Mouse (Mus musculus) embryo, embryonic 9.5 days (tissue): Measurements from ENCODE around the gene Cyp2b10.
"Not testable (repeated sequence)": the region's sequence is repeated elsewhere in the genome, so short reads cannot be mapped to it uniquely, and the experiment has no call there.

Source experiments
- DNase-seq: peaks from one replicate; pipeline ENCODE4 v3.0.0-alpha.2; 2017; ENCODE audit errors: extremely low spot score

Cyp2b10 gene

DNA sequence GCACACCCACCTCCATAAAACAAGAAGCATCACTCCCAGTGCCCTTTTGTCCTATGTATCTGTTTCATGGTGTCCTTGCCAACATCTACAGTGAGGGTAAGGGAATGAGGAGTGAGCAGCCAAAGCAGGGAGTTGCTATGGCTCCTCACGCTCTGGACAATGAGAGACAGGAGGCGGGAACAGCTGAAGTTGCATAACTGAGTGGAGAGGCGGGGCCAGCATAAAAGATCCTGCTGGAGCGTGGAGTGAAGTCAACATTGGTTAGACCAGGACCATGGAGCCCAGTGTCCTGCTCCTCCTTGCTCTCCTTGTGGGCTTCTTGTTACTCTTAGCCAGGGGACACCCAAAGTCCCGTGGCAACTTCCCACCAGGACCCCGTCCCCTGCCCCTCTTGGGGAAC is at the start of gene Cyp2b10:
TSS of gene Cyp2b10 (plus strand) at position 210 of the 400 bp plus-strand sequence.
- DNase-seq: no peak

DNA sequence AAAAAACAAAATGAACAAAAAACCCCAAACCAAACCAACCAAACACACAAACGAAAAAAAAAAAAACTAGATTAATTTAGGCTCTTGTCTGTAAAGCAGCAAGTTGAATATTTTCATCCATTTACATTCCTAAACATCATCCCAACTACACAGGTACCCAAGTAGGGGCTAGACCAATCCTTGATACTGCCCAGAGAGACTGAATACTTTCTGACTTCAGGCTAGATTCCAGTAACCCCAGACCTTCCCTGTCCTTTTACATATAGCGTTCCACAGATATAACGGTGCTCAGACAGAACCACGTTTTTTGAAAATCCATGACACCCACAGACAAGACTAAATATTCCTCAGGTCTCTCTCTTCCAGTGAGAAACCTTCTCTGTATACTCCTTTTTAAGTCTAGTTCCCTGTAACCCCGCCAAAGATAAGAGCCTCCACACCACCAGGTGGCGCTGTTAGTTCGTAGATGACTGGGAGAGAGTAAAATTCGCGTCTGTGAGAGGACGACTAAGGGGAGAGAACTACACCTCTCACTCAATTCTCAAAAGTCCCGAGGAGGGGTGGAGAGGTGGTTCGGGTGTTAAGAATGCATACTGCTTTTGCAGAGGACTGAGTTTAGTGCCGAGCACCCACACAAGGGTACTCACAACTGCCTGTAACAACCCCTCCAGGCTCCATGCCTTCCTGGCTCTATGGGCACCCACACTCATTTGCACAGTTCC is 49.5 kb upstream of the Cyp2b10 start:
- DNase-seq: peak; percentile 88

DNA sequence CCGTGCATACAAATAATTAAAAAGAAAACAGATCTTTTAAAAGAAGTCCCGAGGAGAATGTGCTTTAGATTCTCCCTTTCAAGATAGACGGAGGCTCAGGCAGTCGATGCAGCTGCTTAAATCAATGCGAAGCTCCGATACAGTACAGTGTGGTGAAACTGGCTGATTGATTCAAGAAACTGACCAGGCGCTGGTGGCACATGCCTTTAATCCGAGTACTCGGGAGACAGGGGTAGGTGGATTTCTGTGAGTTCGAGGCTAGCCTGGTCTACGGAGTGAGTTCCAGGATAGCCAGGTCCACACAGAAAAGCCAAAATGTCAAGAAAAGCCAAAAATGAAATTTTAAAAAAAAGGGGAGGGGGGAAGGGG is 49.0 kb upstream of the Cyp2b10 start:
- no peak for DNase-seq

DNA sequence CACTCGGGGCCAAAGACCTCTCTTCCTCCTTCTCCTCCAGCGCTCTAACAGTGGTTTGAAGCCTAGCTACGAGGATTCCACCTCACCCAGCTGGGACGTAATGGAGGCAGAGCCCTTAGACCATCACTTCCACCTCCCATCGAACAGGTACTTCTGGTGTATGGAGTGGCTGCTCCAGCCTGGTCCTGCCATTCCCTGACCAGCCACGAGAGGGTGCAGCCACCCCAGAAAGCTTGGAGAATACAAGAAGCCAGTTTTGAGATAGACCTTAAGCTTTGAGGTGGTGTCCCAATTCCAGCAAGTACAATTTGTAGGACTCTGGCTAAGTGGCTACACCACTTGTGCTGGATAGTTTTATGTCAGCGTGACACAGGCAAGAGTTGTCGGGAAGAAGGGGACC is 42.3 kb upstream of the Cyp2b10 start:
- DNase-seq: peak; percentile 57

DNA sequence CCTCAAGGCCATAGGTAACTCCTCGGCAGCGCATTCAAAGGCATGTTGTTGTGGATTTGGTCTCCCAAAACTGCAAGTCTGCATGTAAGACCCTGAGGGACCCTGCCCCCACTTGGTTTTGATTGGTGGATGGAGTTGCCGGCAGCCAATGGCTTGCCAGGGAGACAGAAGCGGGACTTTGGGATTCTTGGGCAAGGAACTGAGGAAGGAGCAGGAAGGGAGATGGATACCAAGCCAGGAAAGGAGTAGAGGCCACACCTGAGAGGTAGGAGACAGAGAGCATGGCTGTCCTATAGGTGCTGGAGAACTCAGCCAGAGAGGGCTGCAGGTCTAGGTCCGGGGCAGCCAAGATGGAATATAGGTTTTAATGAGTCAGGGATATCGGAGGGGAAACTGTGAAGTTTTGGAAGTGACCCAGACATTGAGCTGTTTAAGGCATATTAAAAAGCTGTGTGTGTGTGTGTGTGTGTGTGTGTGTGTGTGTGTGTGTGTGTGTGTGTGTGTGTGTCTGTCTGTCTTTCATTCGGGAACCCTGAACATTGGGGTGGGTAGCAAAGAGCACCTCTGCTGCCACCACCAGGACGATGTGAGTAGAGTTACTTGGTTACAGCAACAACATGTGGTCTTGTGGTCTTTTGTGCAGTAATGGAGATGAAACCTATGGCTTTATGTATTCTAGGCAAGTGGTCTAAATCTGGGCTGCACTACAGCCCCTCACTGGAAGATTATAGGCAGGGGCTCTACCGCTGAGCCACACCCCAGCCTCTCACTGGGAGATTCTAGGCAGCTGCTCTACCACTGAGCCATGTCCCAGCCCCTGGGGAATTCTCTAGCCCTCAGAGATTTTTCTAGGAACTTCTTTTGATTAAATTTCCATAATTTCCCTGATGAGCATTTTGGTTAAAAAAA is 37.2 kb upstream of the Cyp2b10 start:
- peak; percentile 61 for DNase-seq

DNA sequence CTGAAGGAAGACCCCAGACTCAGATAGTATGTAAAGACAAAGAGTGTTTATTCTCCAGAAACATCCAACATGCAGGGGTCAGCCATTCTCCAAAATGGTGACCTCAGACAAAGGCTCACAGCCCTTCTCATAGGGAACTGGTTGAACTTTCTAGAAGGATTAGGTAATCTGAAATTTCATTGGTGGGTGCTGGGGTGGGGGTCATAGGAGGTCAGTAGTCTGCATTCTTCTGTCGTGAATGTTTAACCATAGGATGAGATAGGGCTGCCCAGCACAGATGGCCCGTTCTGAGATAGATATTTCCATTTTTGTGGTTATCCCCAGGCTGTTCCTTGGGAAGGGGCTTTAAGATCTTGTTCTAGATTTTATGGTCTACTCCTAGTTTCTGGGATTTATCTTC is 35.1 kb upstream of the Cyp2b10 start:
- DNase-seq: no peak

DNA sequence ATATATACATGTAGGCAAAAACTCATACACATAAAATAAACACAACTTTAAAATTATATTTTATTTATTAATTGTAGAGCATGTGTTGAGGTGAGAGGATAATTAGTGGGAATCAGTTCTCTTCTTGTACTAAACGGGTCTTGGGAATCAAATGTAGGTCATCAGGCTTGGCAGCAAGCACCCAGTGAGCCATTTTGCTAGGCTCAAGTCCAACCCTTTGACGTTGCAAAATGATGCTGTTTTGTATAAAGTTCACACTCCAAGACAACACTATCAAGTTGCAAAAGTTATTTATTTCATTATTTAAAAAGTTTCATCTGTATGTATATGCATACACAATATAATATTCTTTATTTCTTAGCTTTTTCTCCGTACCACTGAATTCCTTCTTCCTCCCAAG is 33.7 kb upstream of the Cyp2b10 start:
- no peak for DNase-seq

DNA sequence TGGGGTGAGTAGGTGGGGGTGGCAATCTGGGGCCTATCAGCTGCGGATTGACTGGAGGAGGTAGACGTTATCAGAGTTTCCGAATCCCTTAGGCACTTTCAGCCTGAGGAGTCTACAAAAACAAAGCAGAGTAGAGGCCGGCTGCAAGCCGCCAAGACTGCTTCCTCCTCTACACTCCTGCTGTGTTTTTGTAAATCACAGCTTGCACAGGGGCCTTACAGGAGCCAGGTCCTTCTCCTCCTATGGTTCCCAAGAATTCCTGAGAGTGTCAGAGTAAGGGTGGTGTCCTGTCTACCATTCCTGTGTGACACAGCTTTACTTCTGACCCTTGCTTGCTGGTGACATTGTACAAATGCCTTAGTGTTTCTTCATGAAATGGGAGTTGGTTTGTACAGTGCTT is 32.6 kb upstream of the Cyp2b10 start:
- DNase-seq: no peak

DNA sequence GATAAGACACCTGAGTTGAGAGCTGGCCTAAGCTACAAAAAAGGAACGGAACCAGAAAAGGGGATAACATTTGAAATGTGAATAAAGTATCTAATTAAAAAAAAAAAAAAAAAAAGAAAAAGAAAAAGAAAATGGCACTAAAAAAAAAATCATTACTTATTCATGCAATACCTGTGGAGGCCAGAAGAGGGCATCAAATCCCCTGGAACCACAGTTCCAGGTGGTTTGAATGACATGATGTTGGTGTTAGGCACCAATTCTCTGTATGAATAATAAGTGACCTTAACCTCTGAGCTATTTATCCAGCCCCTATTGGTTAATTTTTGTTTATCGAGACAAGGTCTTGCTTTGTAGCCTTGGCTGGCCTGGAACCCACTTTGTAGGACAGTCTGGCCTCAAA is 27.6 kb upstream of the Cyp2b10 start:
- no peak for DNase-seq

DNA sequence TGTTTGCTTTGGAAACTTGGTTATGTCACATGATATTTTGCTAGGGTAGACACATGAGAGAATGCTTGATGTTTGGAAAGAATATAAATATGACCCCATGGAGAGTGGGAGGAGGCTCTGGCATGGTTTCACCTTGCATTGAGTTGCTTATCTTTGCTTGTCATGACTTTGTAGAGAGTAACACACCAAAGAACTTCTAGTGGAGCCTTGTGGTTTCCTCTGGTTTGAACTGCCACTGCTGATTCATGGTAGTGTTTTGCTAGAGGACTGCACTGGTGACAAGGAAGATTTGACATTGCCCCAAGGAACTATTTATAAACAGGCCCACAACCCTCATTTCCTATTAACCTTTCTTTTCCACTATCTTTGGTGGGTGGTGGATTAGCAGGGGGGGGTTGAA is 24.8 kb upstream of the Cyp2b10 start:
- DNase-seq: no peak

DNA sequence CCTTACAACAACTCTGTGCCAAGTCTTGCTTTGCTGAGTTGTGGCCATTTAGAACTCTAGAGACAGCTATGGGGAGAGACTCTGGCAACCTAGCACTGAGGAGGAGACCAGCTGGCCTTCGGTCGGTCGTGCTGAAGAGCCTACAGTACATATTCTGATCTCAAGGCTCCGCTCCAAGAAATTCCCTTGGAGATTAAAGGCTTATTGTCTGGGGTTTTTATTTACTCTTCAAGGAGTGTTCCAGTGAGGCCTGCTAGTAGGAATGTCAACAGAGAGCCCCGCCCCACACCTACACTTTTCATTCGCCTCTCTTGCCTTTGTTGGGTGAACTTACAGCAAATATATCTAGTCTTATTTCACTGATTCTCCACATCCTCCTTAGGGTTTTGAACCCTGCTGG is 18.7 kb upstream of the Cyp2b10 start:
- DNase-seq: no peak

DNA sequence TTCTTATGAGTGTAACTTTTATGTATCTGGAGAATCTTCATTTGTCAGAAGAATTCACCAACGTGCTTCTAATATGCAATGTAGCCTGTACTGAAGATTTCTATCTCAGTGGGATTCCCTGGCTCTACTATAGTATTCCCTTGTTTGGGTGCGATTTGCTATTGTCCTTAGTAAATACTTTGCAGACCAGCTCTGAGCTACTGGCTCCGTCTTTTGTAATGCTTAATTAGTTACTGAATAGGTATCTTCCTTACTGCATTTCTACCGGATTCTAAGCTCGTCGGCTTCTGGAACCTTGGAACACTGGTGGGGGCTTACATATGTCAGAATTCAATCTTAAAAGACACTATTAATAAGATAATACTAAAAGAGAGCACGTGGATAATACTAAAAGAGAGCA is 16.7 kb upstream of the Cyp2b10 start:
- DNase-seq: not testable (repeated sequence)

DNA sequence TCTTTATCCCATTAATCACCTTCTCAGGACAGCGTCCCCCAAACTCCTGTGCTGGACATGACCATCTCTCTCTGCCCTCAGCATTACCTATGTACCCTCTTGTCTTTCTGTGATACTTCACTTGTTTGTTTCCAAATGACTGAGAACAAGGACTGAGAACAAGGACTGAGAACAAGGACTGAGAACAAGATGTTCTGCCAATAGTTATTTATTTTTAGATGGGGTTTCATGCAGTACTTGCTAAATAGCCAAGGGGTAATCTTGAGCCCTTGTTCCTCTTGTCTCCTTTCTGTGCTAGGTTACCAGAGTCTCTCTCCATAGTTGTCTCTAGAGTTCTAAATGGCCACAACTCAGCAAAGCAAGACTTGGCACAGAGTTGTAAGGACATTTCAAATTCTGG is 13.1 kb upstream of the Cyp2b10 start:
- no peak for DNase-seq

DNA sequence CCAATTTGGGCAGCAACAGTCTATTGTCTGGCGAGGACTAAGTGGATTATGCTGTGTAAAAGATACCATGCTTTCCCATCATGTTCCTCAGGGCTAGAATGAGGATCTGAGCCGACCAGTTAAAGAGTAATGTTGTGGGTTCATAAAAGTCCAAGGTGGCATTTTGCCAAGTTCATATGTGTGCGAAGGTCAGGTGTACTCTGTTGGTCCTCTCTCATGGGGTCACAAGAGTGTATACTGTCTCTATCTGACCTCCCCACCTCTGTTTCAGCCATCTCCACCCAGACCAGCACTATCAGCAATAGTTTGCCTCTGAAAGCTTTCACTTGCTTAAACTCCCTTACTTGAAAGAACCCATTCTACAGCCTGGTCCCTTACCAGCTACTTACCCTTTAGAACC is 9.7 kb upstream of the Cyp2b10 start:
- DNase-seq: no peak

DNA sequence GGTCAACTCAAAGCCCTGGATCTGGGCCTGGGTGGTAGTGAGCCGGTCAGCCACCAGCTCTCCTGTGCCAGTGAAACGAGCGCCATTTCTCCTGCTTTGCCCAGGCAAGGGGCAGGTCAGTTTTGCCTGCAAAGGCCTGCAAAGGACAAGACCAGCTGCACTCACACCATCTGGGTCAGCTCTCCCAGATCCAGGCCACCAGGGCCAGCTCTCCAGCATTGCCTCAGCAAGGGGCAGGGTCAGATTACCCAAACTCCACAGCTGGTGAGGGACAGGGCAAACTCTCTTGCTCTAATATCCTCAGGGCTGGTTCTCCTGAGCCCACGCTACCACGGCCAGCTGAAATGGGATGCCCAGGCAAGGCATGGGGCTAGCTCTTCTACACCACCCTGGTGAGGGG is 4.3 kb upstream of the Cyp2b10 start:
- no peak for DNase-seq

DNA sequence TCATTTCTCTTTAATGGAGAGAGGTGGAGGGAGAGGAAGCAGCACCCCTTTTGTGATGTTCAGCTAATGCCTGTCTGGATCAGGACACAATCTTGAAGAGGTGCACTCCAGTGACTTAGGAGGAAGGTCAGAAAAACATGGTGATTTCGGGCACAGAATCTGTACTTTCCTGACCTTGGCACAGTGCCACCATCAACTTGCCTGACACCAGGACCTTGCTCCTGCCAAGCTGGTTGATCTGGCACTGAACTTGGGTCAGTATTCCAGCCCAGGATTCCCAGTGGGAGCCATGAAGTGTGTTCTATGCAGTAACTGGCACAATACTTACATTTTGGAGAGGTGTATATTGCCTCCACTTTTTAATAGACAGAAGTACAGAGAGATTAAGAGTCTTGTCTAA is 2.3 kb upstream of the Cyp2b10 start:
- no peak for DNase-seq

DNA sequence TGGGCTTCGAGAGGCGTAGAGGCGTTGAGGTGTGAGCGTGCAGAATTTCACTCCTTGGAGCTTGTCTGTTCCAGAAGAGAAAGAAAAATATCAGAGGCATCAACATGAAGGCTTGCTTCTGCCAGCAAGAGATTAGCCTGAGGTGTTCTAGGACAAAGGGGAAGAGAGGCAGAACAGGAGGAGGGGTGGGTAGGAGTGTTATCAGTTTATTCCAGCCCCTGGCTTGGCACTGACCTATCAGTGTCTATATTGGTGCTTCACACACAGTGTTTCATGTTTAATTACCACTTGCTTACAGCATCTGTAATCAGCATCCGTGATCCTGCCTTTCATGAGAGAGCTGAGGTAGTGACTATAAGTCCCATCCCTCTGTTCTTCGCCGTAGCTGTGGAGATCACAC is 644 bp downstream of the Cyp2b10 start:
- no peak for DNase-seq

DNA sequence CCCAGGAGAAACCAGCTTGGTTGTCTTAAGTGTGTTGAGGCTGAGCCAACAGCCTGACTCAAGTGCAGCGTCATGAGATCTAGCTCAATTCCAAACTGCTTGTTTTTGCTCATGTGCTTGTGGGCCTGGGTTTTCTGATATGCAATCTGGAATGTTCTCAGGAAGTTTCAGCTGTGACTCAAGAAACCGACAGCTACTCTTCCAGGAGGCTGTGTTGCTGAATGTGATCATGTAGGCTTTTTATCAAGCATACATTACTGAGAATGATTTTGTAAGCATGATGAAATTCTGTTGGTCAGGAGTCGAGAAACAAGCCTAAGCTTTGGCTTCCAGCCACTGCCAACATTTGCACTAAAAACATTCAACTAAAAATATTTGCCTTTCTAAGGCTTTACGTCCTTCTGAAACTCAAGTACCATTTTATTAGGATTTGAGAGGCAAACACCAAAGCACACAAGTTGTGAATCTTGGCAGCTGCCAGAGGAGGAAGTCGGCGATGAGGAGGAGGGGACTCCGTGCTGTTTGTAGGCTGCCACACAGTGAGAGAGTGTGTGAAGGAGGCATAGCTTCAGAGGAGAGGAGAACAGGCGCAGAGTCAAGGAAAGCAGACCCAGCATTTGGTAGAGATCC is 4.8 kb downstream of the Cyp2b10 start:
- no peak for DNase-seq

DNA sequence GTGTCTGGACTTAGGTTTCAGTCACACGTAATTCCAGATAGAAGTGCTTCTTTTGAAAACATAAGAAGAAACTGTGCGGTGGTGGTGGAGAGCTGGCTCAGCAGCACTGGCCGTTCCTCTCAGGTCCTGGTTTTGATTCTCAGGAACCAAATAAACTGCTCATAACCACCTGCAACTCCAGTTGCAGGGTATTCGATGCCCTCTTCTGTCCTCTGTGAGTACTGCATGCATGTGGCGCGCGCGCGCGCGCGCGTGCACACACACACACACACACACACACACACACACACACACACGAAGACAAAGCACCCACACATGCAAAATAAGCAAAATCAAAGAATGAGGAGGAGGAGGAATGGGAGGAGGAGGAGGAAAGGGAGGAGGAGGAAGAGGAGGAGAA is 5.7 kb downstream of the Cyp2b10 start:
- peak; percentile 17 for DNase-seq

DNA sequence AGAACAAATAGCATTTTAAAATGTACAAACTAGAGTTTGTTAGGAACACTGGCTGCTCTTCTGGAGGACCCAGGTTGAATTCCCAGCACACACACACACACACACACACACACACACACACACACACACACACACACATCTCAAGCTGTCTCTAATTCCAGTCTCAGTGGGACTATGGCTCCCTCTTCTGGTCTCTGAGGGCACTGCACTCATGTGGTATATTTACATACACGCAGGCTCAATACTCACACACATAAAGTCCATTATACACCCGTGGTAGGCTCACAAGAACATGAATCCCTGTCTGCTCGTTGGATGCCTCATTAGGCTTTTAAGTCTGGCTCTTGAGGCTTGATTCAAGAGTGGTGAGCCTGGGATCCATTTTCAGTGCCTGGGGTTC is 6.6 kb downstream of the Cyp2b10 start:
- peak; percentile 10 for DNase-seq

DNA sequence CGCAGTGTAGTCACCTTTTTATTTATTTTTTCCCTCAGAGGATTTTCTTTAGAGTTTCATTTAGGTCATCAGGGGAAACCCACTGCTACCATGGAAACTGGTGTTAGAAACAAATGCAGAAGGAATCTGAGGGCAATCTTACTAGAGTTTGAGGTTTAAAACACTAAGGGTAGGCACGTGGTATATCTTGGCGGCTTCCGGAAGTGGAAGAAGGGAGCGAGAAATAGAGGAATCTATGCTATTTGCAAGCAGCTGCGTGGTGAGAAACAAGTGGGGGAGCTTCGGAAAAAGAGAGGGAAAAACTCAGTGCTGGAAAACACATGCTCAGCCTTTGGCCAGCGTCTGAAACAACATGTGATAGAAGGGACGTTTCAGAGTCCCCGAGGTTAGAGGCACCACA is 7.1 kb downstream of the Cyp2b10 start:
- DNase-seq: no peak

DNA sequence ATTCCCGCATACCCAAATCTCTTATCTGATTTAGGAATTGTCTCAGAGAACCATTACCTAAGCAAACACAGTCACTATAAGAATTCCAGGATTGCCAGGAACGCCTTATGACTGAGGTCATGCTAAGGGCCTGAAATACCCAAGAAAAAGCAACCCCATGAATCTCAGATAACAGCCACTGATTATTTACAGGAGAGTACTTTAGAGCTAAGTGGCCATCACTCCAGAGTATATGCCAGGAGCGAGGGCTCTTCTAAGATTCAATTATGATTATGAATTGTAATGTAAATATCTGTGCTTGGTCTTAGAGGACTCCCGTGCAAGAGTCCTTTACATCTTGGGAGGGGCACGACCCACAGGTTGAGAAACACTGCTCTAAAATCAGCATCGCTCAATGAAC is 10.0 kb downstream of the Cyp2b10 start:
- DNase-seq: no peak

DNA sequence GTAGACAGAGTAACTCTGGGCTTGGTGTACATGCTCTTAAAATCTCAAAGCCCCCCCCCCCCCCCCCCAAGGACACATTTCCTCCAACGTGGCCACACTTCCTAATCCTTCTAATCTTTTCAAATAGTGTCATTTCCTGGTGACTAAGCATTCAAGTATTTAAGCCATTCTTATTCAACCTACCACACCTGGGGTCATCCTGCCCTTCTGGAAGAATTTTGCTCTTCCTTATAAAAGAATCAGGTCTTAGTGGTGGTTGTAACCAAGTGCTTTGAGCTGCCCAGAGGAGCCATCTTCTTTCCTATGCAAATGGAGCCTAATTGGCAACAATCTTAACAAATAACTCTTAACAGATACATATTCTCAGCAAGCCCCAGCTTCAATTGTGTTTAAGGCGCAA is 12.6 kb downstream of the Cyp2b10 start:
- no peak for DNase-seq
